Mouse (Mus musculus) heart, adult 2 months (tissue): ENCODE measurements around the gene Elovl6. TPM values are rescaled to one million over a fixed set of nuclear protein-coding genes. Genes with fewer than 3 reads are reported as not detected.
A peak's percentile ranks its signal among the peaks of the same experiment; 100 is the strongest.

Experiments used
- DNase-seq, 2 experiments: peaks; one replicate each; pipeline ENCODE4 v3.0.0; 2021
- H3K27ac ChIP-seq: fragments of 200-600 bp; 2 replicates; pipeline ENCODE4 v1.8.1; 2022
- H3K27me3 ChIP-seq: fragments of 200-500 bp; 2 replicates; pipeline ENCODE4 v1.6.1; 2012; ENCODE audit warnings: mild to moderate bottlenecking, low read length, inconsistent platforms, mixed read lengths; ENCODE audit not compliant: control insufficient read depth, insufficient read depth
- H3K36me3 ChIP-seq: fragments of 200-500 bp; 2 replicates; pipeline ENCODE4 v1.6.1; 2012; ENCODE audit warnings: low read length, inconsistent platforms; ENCODE audit not compliant: control insufficient read depth, insufficient read depth
- H3K4me1 ChIP-seq: fragments of 200-500 bp; 2 replicates; pipeline ENCODE4 v1.6.1; 2011; ENCODE audit warnings: low read length; ENCODE audit not compliant: control insufficient read depth, insufficient read depth
- H3K4me3 ChIP-seq: fragments of 200-600 bp; 2 replicates; pipeline ENCODE4 v1.8.1; 2022
- H3K79me2 ChIP-seq: fragments of 200-500 bp; replicated peaks from 2 replicates; pipeline ENCODE4 v1.6.1; 2012; ENCODE audit warnings: mild to moderate bottlenecking, inconsistent platforms, low read length, moderate library complexity, mixed read lengths; ENCODE audit not compliant: control insufficient read depth, insufficient read depth
- H3K9ac ChIP-seq: fragments of 200-500 bp; 2 replicates; pipeline ENCODE4 v1.6.1; 2012; ENCODE audit warnings: low read depth, mild to moderate bottlenecking, control low read depth, inconsistent platforms, low read length, mixed read lengths
- CTCF ChIP-seq: fragments of 200-600 bp; IDR thresholded peaks from 2 replicates; pipeline ENCODE4 v1.8.1; 2022; ENCODE audit warnings: antibody characterized with exemption, mild to moderate bottlenecking, moderate library complexity
- EP300 ChIP-seq: fragments of 200-500 bp; IDR thresholded peaks from 2 replicates; pipeline ENCODE4 v1.6.1; 2011; ENCODE audit warnings: low read depth, low read length, control low read depth; ENCODE audit not compliant: insufficient read depth
- POLR2A ChIP-seq: fragments of 200-500 bp; IDR thresholded peaks from 2 replicates; pipeline ENCODE4 v1.6.1; 2011; ENCODE audit warnings: mild to moderate bottlenecking, low read depth, low read length, control low read depth; ENCODE audit not compliant: insufficient read depth
- WGBS: fragments of 180-500 bp; shearing (Covaris S2); methylation state at CpG from one replicate; pipeline ENCODE4 v1.1.7; 2018; 5-methylcytosine and 5-hydroxymethylcytosine counted together
- intact Hi-C: fragments of 180-260 bp; cut with DNase I; formaldehyde crosslinking; loops from one replicate; pipeline ENCODE4 v1.15.1; 2025
- polyA plus RNA-seq: library from polyadenylated mRNA; depleted of rRNA; stranded (reverse); fragments of >200 nt; gene quantifications from 2 replicates; pipeline ENCODE4 v1.2.3, GENCODE M21; 2012
- total RNA-seq, 2 experiments: library from RNA; stranded (reverse); gene quantifications; 2 replicates each; pipeline ENCODE4 v1.2.3; 2021

Elovl6 gene
- total and polyA plus RNA-seq, 3 experiments: 1.3 to 19.8 (median 1.7) TPM

- TF ChIP-seq EP300 (no peak), POLR2A (no peak), CTCF (no peak)
- Histone ChIP-seq H3K27me3 (peaks cover 2% of the 10 kb centered on the region; the same call in 1 of the 2 replicates), H3K36me3 (no peaks in the 10 kb centered on the region), H3K79me2 (no peaks in the 10 kb centered on the region), H3K4me3 (no peak overlapping the region), H3K9ac (no peak overlapping the region), H3K4me1 (peaks cover 2% of the 10 kb centered on the region), H3K27ac (no peak overlapping the region)
- intact Hi-C loops: no loop called here
- 91% methylated on average over 7 of the region's 7 CpGs for WGBS
- no peak for DNase-seq
Observed at GRCm38 (mm10) chr3:129613756-129614155, 81.6 kb downstream of the Elovl6 start.

- H3K79me2 ChIP-seq: no peaks in the 10 kb centered on the region
- peaks cover 2% of the 10 kb centered on the region; the same call in 1 of the 2 replicates for H3K27me3 ChIP-seq
- TF ChIP-seq EP300 (no peak), CTCF (no peak), POLR2A (no peak)
- peaks cover 2% of the 10 kb centered on the region for H3K4me1 ChIP-seq
- 37% methylated on average over 2 of the region's 2 CpGs for WGBS
- H3K9ac ChIP-seq: no peak overlapping the region
- intact Hi-C loops: no loop called here
- DNase-seq: no peak
- H3K4me3 ChIP-seq: no peak overlapping the region
- no peaks in the 10 kb centered on the region for H3K36me3 ChIP-seq
- no peak overlapping the region for H3K27ac ChIP-seq
Observed at GRCm38 (mm10) chr3:129614216-129614615, 82.1 kb downstream of the Elovl6 start.

DNA sequence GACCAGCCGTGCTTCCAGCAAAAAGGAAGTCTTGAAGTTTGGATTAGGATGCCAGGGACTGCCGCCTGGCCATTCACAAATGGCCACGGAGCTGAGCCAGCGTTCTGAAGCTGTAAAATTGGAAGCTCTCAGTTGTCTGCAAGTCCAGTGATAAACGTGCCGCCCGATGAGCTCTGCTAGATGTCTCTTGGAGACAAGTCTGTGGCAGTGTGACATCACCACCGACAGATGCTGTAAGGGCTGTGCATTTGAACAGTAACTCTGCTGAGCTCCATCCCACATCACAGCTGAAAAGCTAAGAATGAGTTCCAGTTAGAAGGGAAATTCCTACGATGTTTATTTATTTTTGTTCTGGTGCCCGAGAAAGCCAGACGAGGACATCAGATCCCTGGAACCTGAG is 85.3 kb downstream of the Elovl6 start:
- Histone ChIP-seq H3K36me3 (no peaks in the 10 kb centered on the region), H3K27ac (no peak overlapping the region), H3K4me3 (no peak overlapping the region), H3K9ac (no peak overlapping the region), H3K27me3 (no peaks in the 10 kb centered on the region), H3K4me1 (peaks cover 6% of the 10 kb centered on the region), H3K79me2 (no peaks in the 10 kb centered on the region)
- TF ChIP-seq EP300 (no peak), CTCF (no peak), POLR2A (no peak)
- WGBS: 76% methylated on average over 11 of the region's 11 CpGs
- intact Hi-C loops: no loop called here
- no peak for DNase-seq

- TF ChIP-seq CTCF: no peak
- TF ChIP-seq POLR2A: no peak
- no peak for TF ChIP-seq EP300
- Histone ChIP-seq H3K27ac (no peak overlapping the region), H3K27me3 (no peaks in the 10 kb centered on the region), H3K79me2 (no peaks in the 10 kb centered on the region), H3K9ac (no peak overlapping the region), H3K36me3 (no peaks in the 10 kb centered on the region), H3K4me1 (peaks cover 4% of the 10 kb centered on the region; the same call in 1 of the 2 replicates), H3K4me3 (no peak overlapping the region)
- 89% methylated on average over 16 of the region's 16 CpGs for WGBS
- intact Hi-C loops: no loop called here
- no peak for DNase-seq
Observed at GRCm38 (mm10) chr3:129619194-129619775, 87.1 kb downstream of the Elovl6 start.

- TF ChIP-seq EP300: no peak
- TF ChIP-seq CTCF: no peak
- no peak for TF ChIP-seq POLR2A
- Histone ChIP-seq H3K4me3 (no peak overlapping the region), H3K79me2 (no peaks in the 10 kb centered on the region), H3K27me3 (no peaks in the 10 kb centered on the region), H3K4me1 (peaks cover 4% of the 10 kb centered on the region; the same call in 1 of the 2 replicates), H3K9ac (no peak overlapping the region), H3K36me3 (no peaks in the 10 kb centered on the region), H3K27ac (no peak overlapping the region; the same call in 1 of the 2 replicates)
- WGBS: 47% methylated on average over 3 of the region's 3 CpGs
- intact Hi-C loops: no loop called here
- peak in 1 of 2 experiments; percentile 49 for DNase-seq
Observed at GRCm38 (mm10) chr3:129620802-129621201, 88.6 kb downstream of the Elovl6 start.

- no peak overlapping the region; the same call in 1 of the 2 replicates for H3K27ac ChIP-seq
Observed at GRCm38 (mm10) chr3:129621255-129621654, 89.1 kb downstream of the Elovl6 start.

More at GRCm38 (mm10) chr3:129621255-129621654, 89.1 kb downstream of the Elovl6 start:
- intact Hi-C loops: no loop called here
- DNase-seq: no peak
- WGBS: 28% methylated on average over 5 of the region's 5 CpGs
- no peaks in the 10 kb centered on the region for H3K79me2 ChIP-seq
- no peaks in the 10 kb centered on the region for H3K36me3 ChIP-seq
- no peak overlapping the region for H3K9ac ChIP-seq
- no peak overlapping the region for H3K4me3 ChIP-seq
- no peak for TF ChIP-seq POLR2A
- no peak for TF ChIP-seq EP300
- TF ChIP-seq CTCF: no peak
- H3K4me1 ChIP-seq: peaks cover 4% of the 10 kb centered on the region; the same call in 1 of the 2 replicates
- H3K27me3 ChIP-seq: no peaks in the 10 kb centered on the region
